Mouse (Mus musculus) central nervous system, embryonic 18 days (tissue): ENCODE data around the gene Myh2. TPM values are rescaled to one million over a fixed set of nuclear protein-coding genes. Genes with fewer than 3 reads are reported as not detected.

Experiments used
- polyA plus RNA-seq: library from polyadenylated mRNA; depleted of rRNA; stranded (reverse); fragments of >200 nt; gene quantifications from 2 replicates; pipeline ENCODE4 v1.2.3, GENCODE M21; 2012; rRNA removed

The Myh2 gene
- 0.12 and 0.37 TPM in 2 replicates for polyA plus RNA-seq

DNA sequence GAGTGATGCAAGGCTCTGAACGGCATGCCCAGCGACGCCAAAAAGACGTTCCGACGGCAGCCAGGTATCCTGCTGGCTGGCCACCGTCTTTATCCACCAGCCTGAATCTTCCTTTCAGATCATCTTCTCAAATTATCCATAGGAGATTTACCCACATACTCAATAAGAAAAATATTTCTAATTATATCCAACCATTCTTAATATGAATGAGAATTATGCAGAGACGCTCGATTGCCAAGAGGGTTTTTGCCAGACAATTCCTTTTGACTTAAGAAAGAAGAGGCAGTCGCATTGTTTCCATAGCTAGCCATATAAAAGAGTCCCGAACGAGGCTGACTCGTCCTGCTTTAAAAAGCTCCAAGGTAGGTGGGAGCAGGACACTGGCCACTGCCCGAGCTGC is at the start of gene Myh2:
Myh2 (plus strand) TSS at position 301 of the 400 bp plus-strand sequence.

GRCm38 (mm10) chr11:67199752-67200151 is 28.9 kb downstream of the Myh2 start, which contains the start of gene Myh1:
Gene Myh1, plus strand, starts transcription at chr11:67200052.

DNA sequence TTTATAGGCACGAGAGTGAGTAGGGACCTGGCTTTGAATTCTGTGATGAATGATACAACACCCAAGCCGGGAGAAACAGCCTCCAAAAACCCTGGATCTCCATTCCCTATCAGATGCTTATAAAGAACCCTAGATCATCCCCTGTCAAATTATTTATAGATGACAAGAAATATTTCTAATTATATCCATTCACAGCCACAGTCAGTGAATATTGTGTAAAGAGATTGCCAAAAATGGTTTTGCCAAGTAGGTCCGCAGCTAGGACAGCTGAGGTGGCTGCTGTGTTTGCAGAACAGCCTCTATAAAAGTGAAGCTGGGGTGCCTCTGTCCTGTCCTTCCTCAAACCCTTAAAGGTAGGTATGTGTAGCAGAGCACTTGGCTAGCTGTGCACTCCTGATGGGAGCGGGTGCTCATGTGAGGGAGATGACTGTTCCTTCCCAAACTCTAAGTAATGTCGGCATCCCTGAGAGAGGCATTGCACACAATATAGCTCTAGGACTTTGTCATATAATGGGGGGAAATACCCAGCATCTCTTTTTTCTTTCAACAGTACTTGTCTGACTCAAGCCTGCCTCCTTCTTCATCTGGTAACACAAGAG is 66.8 kb downstream of the Myh2 start, which contains the start of gene Myh4:
Myh4 (plus strand) TSS at position 549 of the 599 bp plus-strand sequence.

Other genes with a start within 250 kb of the Myh2 start
- 0.31 TPM in 1 of 2 replicates, not detected in the other for gene Tmem238l, start 214.4 kb upstream of the Myh2 start, polyA plus RNA-seq
- gene Tmem220, start 145.9 kb upstream of the Myh2 start, polyA plus RNA-seq = 0.40 and 0.43 TPM in 2 replicates
- gene Adprm, start 118.4 kb upstream of the Myh2 start, polyA plus RNA-seq = 30.9 and 31.7 TPM in 2 replicates
- 5.8 and 7.0 TPM in 2 replicates for gene Sco1, start 118.4 kb upstream of the Myh2 start, polyA plus RNA-seq
- gene Myh3, start 92.7 kb upstream of the Myh2 start, polyA plus RNA-seq = 0.19 and 12.5 TPM in 2 replicates
- gene Myh1, start 29.0 kb downstream of the Myh2 start, polyA plus RNA-seq = 0.05 and 0.21 TPM in 2 replicates
- gene Myh4, start 67.0 kb downstream of the Myh2 start, polyA plus RNA-seq = 0.04 and 0.05 TPM in 2 replicates
- 0.27 and 17.8 TPM in 2 replicates for gene Myh8, start 106.1 kb downstream of the Myh2 start, polyA plus RNA-seq
- 0.03 and 0.13 TPM in 2 replicates for gene Myh13, start 150.6 kb downstream of the Myh2 start, polyA plus RNA-seq